Mouse (Mus musculus): Measurements from ENCODE around the gene Hspb1.

DNA sequence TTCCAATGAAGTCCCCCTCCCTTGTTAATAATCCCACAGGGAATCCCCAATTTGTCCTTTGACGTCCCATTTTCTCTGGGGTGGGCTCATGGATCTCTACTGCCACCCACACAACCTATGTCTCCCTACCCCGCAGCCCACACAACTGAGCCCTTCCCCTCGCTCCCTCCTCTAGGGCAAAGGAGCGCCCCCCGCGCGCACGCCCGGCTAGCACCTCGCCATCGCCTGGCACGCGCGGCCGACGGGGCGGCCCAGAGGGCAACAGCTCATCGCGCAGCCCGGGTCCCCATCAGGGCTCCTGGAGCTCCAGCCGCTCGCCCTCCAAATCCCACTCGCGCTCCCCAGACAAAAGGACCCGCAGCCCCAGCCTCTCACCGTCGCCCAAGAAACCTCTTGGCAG, 19.1 kb upstream of the Hspb1 start:
- TF ChIP-seq POLR2A (IDR thresholded peaks at IDR 0.05; ENCODE audit: extremely low read depth, insufficient read depth, low read length) (no peak), CTCF (IDR thresholded peaks at IDR 0.05; ENCODE audit: low read depth, low read length) (no peak)

Data from liver, adult 2 months (tissue).